Mouse (Mus musculus): ENCODE results near the gene Akt3. TPM values are rescaled to one million over a fixed set of nuclear protein-coding genes. Genes with fewer than 3 reads are reported as not detected.

The Akt3 gene
- 4.6 and 4.9 TPM in 2 replicates for polyA plus RNA-seq (2015; fragmentation: Nextera tagmentation; extraction: Ambion mirVana)

GRCm38 (mm10) chr1:177258034-177258342 lies at the start of gene Akt3:
TSS of gene Akt3 (minus strand) at chr1:177258203.
- no peaks in the 10 kb centered on the region for H3K36me3 ChIP-seq
- peak; percentile 57 for ATAC-seq (replicated peaks; ENCODE audit: low FRiP score)
- H3K4me1 ChIP-seq = peaks cover 11% of the 10 kb centered on the region
- H3K4me3 ChIP-seq (replicated peaks) = peak within 1 kb of the TSS; percentile 90
- H3K27me3 ChIP-seq = no peaks in the 10 kb centered on the region
- no peaks in the 10 kb centered on the region for H3K9me3 ChIP-seq (replicated peaks)
- H3K9ac ChIP-seq = peak within 1 kb of the TSS; percentile 87
- H3K4me2 ChIP-seq = peak within 1 kb of the TSS; percentile 95
- H3K27ac ChIP-seq = peak within 1 kb of the TSS; percentile 98
- WGBS = 5% methylated on average over 8 of the region's 32 CpGs

DNA sequence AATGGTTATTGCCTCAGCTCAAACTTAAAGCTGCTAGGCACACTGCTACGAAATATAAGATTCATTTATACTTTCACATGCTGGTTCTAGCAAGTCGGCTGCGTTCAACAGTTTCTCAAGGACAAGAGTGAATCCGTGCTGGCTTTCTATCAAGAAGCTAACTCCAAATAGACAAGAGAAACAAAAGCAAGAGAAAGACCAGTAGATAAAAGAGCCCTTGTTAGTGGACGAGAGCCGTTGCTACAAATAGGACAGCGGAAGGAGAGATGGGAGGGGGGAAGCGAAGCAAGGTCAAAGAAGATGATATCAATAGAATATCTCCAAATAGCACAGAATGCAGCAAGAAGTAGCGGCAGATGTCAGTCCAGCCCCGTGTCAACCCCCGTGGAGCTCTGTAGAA lies 49.5 kb upstream of the Akt3 start:
- Histone ChIP-seq H3K4me1 (no peaks in the 10 kb centered on the region), H3K36me3 (no peaks in the 10 kb centered on the region), H3K4me2 (no peak overlapping the region), H3K27me3 (no peaks in the 10 kb centered on the region), H3K27ac (no peak overlapping the region), H3K9ac (no peak overlapping the region), H3K9me3 (replicated peaks) (no peaks in the 10 kb centered on the region), H3K4me3 (replicated peaks) (no peak overlapping the region)
- ATAC-seq (replicated peaks; ENCODE audit: low FRiP score) = no peak
- WGBS = 85% methylated on average over 11 of the region's 11 CpGs

GRCm38 (mm10) chr1:177298231-177298630 lies 40.2 kb upstream of the Akt3 start:
- no peak for ATAC-seq (replicated peaks; ENCODE audit: low FRiP score)
- Histone ChIP-seq H3K9me3 (replicated peaks) (no peaks in the 10 kb centered on the region), H3K4me2 (no peak overlapping the region), H3K27me3 (no peaks in the 10 kb centered on the region), H3K27ac (no peak overlapping the region), H3K36me3 (no peaks in the 10 kb centered on the region), H3K9ac (no peak overlapping the region), H3K4me1 (no peaks in the 10 kb centered on the region), H3K4me3 (replicated peaks) (no peak overlapping the region)
- WGBS = 94% methylated on average over 1 of the region's 1 CpGs

GRCm38 (mm10) chr1:177286764-177287163 lies 28.8 kb upstream of the Akt3 start:
- no peaks in the 10 kb centered on the region for H3K27me3 ChIP-seq
- no peak overlapping the region for H3K4me2 ChIP-seq
- H3K9me3 ChIP-seq (replicated peaks) = no peaks in the 10 kb centered on the region
- WGBS = 14% methylated on average over 3 of the region's 3 CpGs
- no peak overlapping the region for H3K27ac ChIP-seq
- no peak for ATAC-seq (replicated peaks; ENCODE audit: low FRiP score)
- H3K9ac ChIP-seq = no peak overlapping the region
- 0 out of 2 replicates have a peak, but pooled peaks cover 3% of the 10 kb centered on the region for H3K4me1 ChIP-seq
- no peak overlapping the region for H3K4me3 ChIP-seq (replicated peaks)
- no peaks in the 10 kb centered on the region for H3K36me3 ChIP-seq

- 0 out of 2 replicates have a peak, but pooled peaks cover 3% of the 10 kb centered on the region for H3K4me1 ChIP-seq
- no peaks in the 10 kb centered on the region for H3K9me3 ChIP-seq (replicated peaks)
- H3K27ac ChIP-seq = no peak overlapping the region
- H3K36me3 ChIP-seq = no peaks in the 10 kb centered on the region
- H3K4me3 ChIP-seq (replicated peaks) = no peak overlapping the region
- no peaks in the 10 kb centered on the region for H3K27me3 ChIP-seq
- ATAC-seq (replicated peaks; ENCODE audit: low FRiP score) = no peak
- no peak overlapping the region for H3K9ac ChIP-seq
- no peak overlapping the region for H3K4me2 ChIP-seq
Observed at GRCm38 (mm10) chr1:177281925-177282324, 23.9 kb upstream of the Akt3 start.

GRCm38 (mm10) chr1:177277361-177277760 lies 19.4 kb upstream of the Akt3 start:
- 86% methylated on average over 5 of the region's 5 CpGs for WGBS

DNA sequence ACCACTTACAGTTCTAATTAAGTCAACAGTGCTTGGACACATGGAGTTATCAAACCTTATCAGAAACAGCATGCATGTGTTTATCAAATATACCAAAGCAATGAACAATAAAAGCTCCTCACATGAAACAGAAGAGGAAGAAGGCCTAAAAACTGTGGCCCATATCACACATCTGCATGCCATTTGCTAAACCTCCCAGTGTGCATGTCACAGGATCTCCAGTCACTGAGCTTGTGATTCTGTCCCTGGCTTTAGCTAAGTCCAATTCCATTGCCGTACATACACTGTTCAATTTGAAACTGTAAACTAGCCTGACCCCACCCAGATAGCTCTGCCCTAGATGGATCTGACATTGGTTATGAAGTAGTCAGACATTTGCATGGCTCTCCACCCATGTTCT lies 9.6 kb upstream of the Akt3 start:
- Histone ChIP-seq H3K27me3 (no peaks in the 10 kb centered on the region), H3K36me3 (no peaks in the 10 kb centered on the region), H3K4me2 (no peak overlapping the region), H3K9me3 (replicated peaks) (no peaks in the 10 kb centered on the region), H3K27ac (no peak overlapping the region), H3K4me3 (replicated peaks) (no peak overlapping the region), H3K4me1 (no peaks in the 10 kb centered on the region), H3K9ac (no peak overlapping the region)
- ATAC-seq (replicated peaks; ENCODE audit: low FRiP score) = no peak
- 76% methylated on average over 1 of the region's 1 CpGs for WGBS

More at GRCm38 (mm10) chr1:177277361-177277760, 19.4 kb upstream of the Akt3 start:
- no peak overlapping the region for H3K9ac ChIP-seq
- H3K27ac ChIP-seq = no peak overlapping the region
- no peak overlapping the region for H3K4me3 ChIP-seq (replicated peaks)
- no peaks in the 10 kb centered on the region for H3K4me1 ChIP-seq
- H3K9me3 ChIP-seq (replicated peaks) = no peaks in the 10 kb centered on the region
- no peak overlapping the region for H3K4me2 ChIP-seq
- H3K36me3 ChIP-seq = no peaks in the 10 kb centered on the region
- ATAC-seq (replicated peaks; ENCODE audit: low FRiP score) = no peak
- H3K27me3 ChIP-seq = no peaks in the 10 kb centered on the region

DNA sequence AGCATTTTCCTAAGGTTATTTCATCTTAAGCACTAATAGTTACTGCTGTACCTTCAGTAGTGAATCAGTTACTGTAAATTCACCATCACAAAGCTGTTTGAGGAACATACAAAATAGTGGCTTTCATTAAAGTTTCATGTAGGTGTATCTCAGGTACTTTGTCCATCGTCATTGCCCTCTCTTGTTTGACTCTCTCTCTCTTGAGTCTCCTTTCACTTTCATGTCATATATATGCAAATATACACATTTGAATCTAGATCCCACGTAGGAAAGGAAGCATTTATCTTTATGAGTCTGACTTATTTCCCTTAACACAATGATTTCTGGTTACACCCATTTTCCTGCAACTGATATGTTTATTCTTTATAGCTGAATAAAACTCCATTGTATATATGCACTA lies 4.9 kb upstream of the Akt3 start:
- WGBS = 76% methylated on average over 2 of the region's 2 CpGs
- no peak overlapping the region for H3K4me2 ChIP-seq
- no peak overlapping the region for H3K9ac ChIP-seq
- no peak overlapping the region for H3K4me3 ChIP-seq (replicated peaks)
- ATAC-seq (replicated peaks; ENCODE audit: low FRiP score) = no peak
- H3K27ac ChIP-seq = no peak overlapping the region
- H3K27me3 ChIP-seq = no peaks in the 10 kb centered on the region
- no peaks in the 10 kb centered on the region for H3K9me3 ChIP-seq (replicated peaks)
- peaks cover 7% of the 10 kb centered on the region for H3K4me1 ChIP-seq
- no peaks in the 10 kb centered on the region for H3K36me3 ChIP-seq

DNA sequence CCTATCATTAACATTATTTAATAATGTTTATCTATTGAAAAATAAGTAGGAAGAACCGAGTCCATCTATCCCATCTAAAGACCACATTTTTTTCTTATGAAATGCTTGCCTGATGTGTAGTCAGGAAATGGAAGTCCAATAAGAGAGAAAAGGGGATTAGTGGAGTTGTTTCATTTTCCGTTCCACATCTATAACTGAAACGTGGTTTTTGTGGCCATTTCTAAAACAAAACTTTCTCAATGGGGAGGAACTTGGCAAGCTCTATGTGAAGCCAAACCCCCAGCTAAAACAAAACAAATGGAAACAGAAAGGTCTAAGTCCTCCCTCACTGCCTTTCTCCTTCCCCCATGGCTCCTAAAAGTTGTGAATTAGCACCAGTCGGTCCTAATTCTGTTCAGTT lies 2.8 kb upstream of the Akt3 start:
- Histone ChIP-seq H3K9ac (no peak overlapping the region), H3K4me1 (peaks cover 11% of the 10 kb centered on the region), H3K4me2 (no peak overlapping the region), H3K36me3 (no peaks in the 10 kb centered on the region), H3K27ac (no peak overlapping the region), H3K9me3 (replicated peaks) (no peaks in the 10 kb centered on the region), H3K27me3 (no peaks in the 10 kb centered on the region), H3K4me3 (replicated peaks) (no peak overlapping the region)
- WGBS = 67% methylated on average over 4 of the region's 4 CpGs
- ATAC-seq (replicated peaks; ENCODE audit: low FRiP score) = no peak

DNA sequence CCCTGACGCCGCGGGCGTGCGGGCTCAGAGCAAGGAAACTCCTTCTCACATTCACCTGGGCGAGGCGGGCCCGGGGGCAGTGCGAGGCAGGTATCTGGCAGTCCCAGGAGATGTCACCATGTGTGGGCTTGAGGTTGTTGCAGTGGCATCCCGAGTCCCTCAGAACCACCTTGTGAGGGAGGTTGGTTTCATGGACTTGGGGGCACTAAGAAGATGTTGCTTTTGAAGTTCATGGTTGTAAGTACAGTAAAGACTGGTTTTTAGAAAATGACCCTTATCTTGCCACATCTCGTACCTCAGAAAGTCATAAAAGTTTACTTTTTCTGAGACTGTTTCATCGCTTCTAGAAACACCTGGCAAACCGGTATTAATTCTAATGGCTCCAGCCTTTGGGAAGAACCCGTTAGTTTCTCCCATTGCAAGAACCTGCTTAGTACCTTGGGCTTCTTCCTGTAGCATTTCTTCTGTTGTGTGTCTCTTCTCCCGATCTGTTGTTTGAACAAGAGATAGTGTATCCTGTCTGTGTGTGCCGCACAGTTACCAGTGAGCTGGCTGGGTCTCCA lies 1.1 kb upstream of the Akt3 start:
- Histone ChIP-seq H3K4me3 (replicated peaks) (peak overlapping the region; percentile 90), H3K27me3 (no peaks in the 10 kb centered on the region), H3K27ac (peak overlapping the region; percentile 98), H3K9me3 (replicated peaks) (no peaks in the 10 kb centered on the region), H3K9ac (peak overlapping the region; percentile 87), H3K4me2 (peak overlapping the region; percentile 95), H3K4me1 (peaks cover 11% of the 10 kb centered on the region), H3K36me3 (no peaks in the 10 kb centered on the region)
- WGBS = 20% methylated on average over 16 of the region's 16 CpGs
- no peak for ATAC-seq (replicated peaks; ENCODE audit: low FRiP score)

- peak overlapping the region; percentile 95 for H3K4me2 ChIP-seq
- H3K27ac ChIP-seq = peak overlapping the region; percentile 98
- H3K27me3 ChIP-seq = no peaks in the 10 kb centered on the region
- ATAC-seq (replicated peaks; ENCODE audit: low FRiP score) = peak; percentile 95
- H3K4me3 ChIP-seq (replicated peaks) = peak overlapping the region; percentile 90
- under 1% methylated on average over 61 of the region's 86 CpGs for WGBS
- no peaks in the 10 kb centered on the region for H3K9me3 ChIP-seq (replicated peaks)
- peak overlapping the region; percentile 87 for H3K9ac ChIP-seq
- H3K36me3 ChIP-seq = no peaks in the 10 kb centered on the region
- H3K4me1 ChIP-seq = peaks cover 11% of the 10 kb centered on the region
Observed at GRCm38 (mm10) chr1:177258343-177259037, 487 bp upstream of the Akt3 start.

DNA sequence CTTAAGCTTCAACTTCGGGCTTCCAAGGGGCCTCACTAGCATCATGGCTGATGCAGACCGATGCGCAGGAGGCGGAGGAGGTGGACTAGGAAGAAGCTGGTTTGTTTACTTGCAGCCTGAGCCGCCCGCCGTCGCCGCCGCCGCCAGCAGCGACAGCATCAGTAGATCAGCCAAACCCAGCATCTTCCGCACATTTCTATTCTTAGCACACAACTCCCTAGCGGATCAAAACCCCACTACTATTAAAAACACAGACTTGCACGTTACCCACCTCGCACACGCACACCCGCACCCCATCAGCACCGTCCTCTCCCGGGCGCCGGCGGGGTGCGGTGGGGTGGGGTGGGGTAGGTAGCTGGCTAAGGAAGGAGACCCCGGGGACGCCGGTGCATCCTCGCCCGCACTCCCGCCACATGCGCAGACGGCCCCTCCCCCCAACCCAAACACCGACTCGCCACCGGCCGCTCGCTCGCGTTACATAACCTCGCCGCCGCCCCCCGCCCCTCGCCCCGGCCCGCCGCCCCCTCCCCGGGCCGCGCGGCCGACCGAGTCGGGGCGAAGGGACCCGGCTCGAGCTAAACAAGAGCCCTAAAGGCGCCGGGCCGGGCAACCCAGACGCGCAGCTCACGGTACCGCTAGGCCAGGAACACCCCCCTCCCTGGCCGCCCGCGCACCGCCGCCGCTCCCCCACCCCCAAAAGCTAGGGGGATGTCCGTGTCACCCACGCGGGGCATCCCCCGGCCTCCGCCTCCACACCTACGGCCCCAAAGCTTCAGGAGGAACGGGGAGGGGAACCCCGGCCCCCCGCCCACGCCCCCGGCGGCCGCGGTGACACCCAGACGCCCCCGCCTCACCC lies 597 bp downstream of the Akt3 start:
- H3K4me2 ChIP-seq = peak overlapping the region; percentile 95
- H3K27ac ChIP-seq = peak overlapping the region; percentile 98
- no peaks in the 10 kb centered on the region for H3K27me3 ChIP-seq
- peak overlapping the region; percentile 90 for H3K4me3 ChIP-seq (replicated peaks)
- H3K36me3 ChIP-seq = no peaks in the 10 kb centered on the region
- no peaks in the 10 kb centered on the region for H3K9me3 ChIP-seq (replicated peaks)
- peak overlapping the region; percentile 87 for H3K9ac ChIP-seq
- H3K4me1 ChIP-seq = peaks cover 11% of the 10 kb centered on the region
- ATAC-seq (replicated peaks; ENCODE audit: low FRiP score) = peak; percentile 60
- WGBS = under 1% methylated on average over 70 of the region's 86 CpGs
